Mouse (Mus musculus) midbrain, embryonic 10.5 days (tissue): Measurements from ENCODE around the gene Psme3. TPM values are rescaled to one million over a fixed set of nuclear protein-coding genes. Genes with fewer than 3 reads are reported as not detected.

Experiments used
- DNase-seq: peaks from one replicate; pipeline ENCODE4 v3.0.0-alpha.2; 2017; ENCODE audit warnings: low spot score
- H3K27ac ChIP-seq: fragments of 300-500 bp; sonication (generic); replicated peaks from 2 replicates; pipeline ENCODE4 v1.5.1; 2016; ENCODE audit warnings: mild to moderate bottlenecking
- H3K27me3 ChIP-seq: fragments of 300-500 bp; sonication (generic); 2 replicates; pipeline ENCODE4 v1.6.1; 2016; ENCODE audit warnings: low read depth, mild to moderate bottlenecking; ENCODE audit not compliant: poor library complexity, severe bottlenecking
- H3K36me3 ChIP-seq: fragments of 300-500 bp; sonication (generic); 2 replicates; pipeline ENCODE4 v1.6.1; 2016; ENCODE audit warnings: mild to moderate bottlenecking, moderate library complexity
- H3K4me1 ChIP-seq: fragments of 300-500 bp; sonication (generic); 2 replicates; pipeline ENCODE4 v1.6.1; 2016
- H3K4me3 ChIP-seq: fragments of 300-500 bp; sonication (generic); 2 replicates; pipeline ENCODE4 v1.5.1; 2016; ENCODE audit warnings: mild to moderate bottlenecking, moderate library complexity
- H3K9me3 ChIP-seq: fragments of 300-500 bp; sonication (generic); replicated peaks from 2 replicates; pipeline ENCODE4 v1.6.1; 2016; ENCODE audit warnings: mild to moderate bottlenecking
- WGBS: fragments of 180-500 bp; shearing (Covaris S2); methylation state at CpG from one replicate; pipeline ENCODE4 v1.1.7; 2016; 5-methylcytosine and 5-hydroxymethylcytosine counted together
- polyA plus RNA-seq: library from polyadenylated mRNA; unstranded; fragments of >200 nt; fragmentation: Nextera tagmentation; extraction: Ambion mirVana; gene quantifications from 2 replicates; pipeline ENCODE4 v1.2.1, GENCODE M21; 2016

Gene Psme3
- 181 and 194 TPM in 2 replicates for polyA plus RNA-seq

- peaks cover 34% of the 10 kb centered on the region for H3K36me3 ChIP-seq
- peak within 1 kb of the TSS; percentile 99 for H3K4me3 ChIP-seq
- WGBS = under 1% methylated on average over 62 of the region's 62 CpGs
- H3K9me3 ChIP-seq = no peaks in the 10 kb centered on the region
- H3K27me3 ChIP-seq = no peaks in the 10 kb centered on the region
- peaks cover 21% of the 10 kb centered on the region for H3K4me1 ChIP-seq
- H3K27ac ChIP-seq = peak within 1 kb of the TSS; percentile 90
- DNase-seq = peak; percentile 96
These were observed at the start of gene Psme3 for GRCm38 (mm10) chr11:101315665-101316500. Psme3 (plus strand) TSS chr11:101316213.

- H3K4me3 ChIP-seq = no peak overlapping the region
These were observed 46.4 kb upstream of the Psme3 start for GRCm38 (mm10) chr11:101269577-101270116.

GRCm38 (mm10) chr11:101272446-101272845, 43.6 kb upstream of the Psme3 start:
- Histone ChIP-seq H3K4me3 (no peak overlapping the region), H3K36me3 (peaks cover 15% of the 10 kb centered on the region), H3K4me1 (peaks cover 33% of the 10 kb centered on the region), H3K9me3 (no peaks in the 10 kb centered on the region), H3K27me3 (peaks cover 42% of the 10 kb centered on the region), H3K27ac (no peak overlapping the region)
- WGBS = 85% methylated on average over 3 of the region's 3 CpGs
- no peak for DNase-seq

More at GRCm38 (mm10) chr11:101269577-101270116, 46.4 kb upstream of the Psme3 start:
- no peaks in the 10 kb centered on the region for H3K9me3 ChIP-seq
- WGBS = 32% methylated on average over 10 of the region's 10 CpGs
- no peaks in the 10 kb centered on the region for H3K36me3 ChIP-seq
- H3K27me3 ChIP-seq = peaks cover 45% of the 10 kb centered on the region
- 0 out of 2 replicates have a peak overlapping the region, but pooled peaks have one; percentile 1 for H3K27ac ChIP-seq
- DNase-seq = peak; percentile 26
- peaks cover 27% of the 10 kb centered on the region for H3K4me1 ChIP-seq

- H3K36me3 ChIP-seq = peaks cover 16% of the 10 kb centered on the region
- no peaks in the 10 kb centered on the region for H3K9me3 ChIP-seq
- WGBS = 83% methylated on average over 4 of the region's 4 CpGs
- H3K4me3 ChIP-seq = peak overlapping the region; percentile 18; the same call in 1 of the 2 replicates
- no peak for DNase-seq
- H3K4me1 ChIP-seq = peaks cover 38% of the 10 kb centered on the region
- H3K27ac ChIP-seq = no peak overlapping the region
- H3K27me3 ChIP-seq = peaks cover 36% of the 10 kb centered on the region
These were observed 40.7 kb upstream of the Psme3 start for GRCm38 (mm10) chr11:101275309-101275708.

- Histone ChIP-seq H3K4me3 (peak overlapping the region; percentile 88), H3K27ac (peak overlapping the region; percentile 33), H3K4me1 (peaks cover 38% of the 10 kb centered on the region), H3K27me3 (peaks cover 43% of the 10 kb centered on the region), H3K36me3 (peaks cover 16% of the 10 kb centered on the region), H3K9me3 (no peaks in the 10 kb centered on the region)
- DNase-seq = peak; percentile 20
- WGBS = 29% methylated on average over 27 of the region's 27 CpGs
These were observed 39.5 kb upstream of the Psme3 start for GRCm38 (mm10) chr11:101276319-101277070.

- peak overlapping the region; percentile 88 for H3K27ac ChIP-seq
- peaks cover 38% of the 10 kb centered on the region for H3K4me1 ChIP-seq
- 79% methylated on average over 12 of the region's 12 CpGs for WGBS
- DNase-seq = no peak
- peak overlapping the region; percentile 88 for H3K4me3 ChIP-seq
- H3K27me3 ChIP-seq = peaks cover 43% of the 10 kb centered on the region
- H3K9me3 ChIP-seq = no peaks in the 10 kb centered on the region
- peaks cover 16% of the 10 kb centered on the region for H3K36me3 ChIP-seq
These were observed 38.4 kb upstream of the Psme3 start for GRCm38 (mm10) chr11:101277381-101278222.

DNA sequence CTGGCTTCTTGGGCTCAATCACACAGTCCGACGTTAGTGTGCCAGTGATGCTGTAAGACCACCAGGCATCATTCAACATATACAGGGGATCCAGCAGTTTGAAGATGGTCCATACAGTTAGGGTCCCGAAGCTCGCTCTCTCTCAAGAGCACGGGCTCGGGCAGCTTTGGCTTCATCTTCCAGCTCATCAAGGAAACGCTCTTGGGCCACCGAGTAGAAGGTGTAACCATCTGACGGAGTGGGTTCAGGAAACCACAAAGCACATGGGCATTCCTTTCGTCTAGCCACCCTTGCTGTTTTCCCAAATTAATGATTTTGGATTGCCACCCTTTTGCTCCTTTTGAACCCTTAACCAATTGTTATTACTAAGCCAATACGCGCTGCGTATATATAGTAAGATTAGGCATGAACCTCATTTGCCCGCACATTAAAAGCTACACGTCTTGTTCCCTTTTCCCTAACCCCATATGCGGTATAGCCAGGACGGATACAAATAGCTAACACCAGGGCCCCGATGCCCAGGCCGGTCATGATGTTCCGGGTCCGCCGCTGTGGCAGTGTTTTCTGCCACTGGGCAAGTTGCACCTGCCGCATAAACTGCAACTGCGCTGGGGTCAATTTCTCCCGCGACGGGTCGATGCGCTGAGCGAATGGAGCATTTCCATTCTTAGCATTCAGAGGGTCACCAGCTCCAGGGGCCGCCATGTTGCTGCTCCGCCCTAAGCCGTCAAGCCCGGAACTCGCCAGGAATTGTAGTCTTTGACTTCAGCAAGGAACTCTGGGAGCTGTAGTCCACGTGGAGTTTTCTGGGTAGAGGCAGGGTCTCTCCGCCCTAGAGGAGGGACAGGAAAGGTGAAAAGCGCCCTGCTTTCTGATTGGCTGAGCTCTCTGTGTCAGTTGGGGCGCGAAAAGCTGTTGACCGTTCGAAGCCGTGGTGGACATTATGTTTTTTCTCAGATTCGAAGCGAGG, 37.5 kb upstream of the Psme3 start, which contains the start of the genes Cntd1 and Coa3:
Gene Cntd1 (plus strand): TSS at position 790 of the 970 bp plus-strand sequence.
Gene Coa3 (minus strand): TSS at position 892 of the 970 bp plus-strand sequence.
- Histone ChIP-seq H3K27me3 (peaks cover 43% of the 10 kb centered on the region), H3K4me3 (peak within 1 kb of the TSS; percentile 88), H3K4me1 (peaks cover 47% of the 10 kb centered on the region), H3K36me3 (peaks cover 16% of the 10 kb centered on the region), H3K9me3 (no peaks in the 10 kb centered on the region), H3K27ac (peak within 1 kb of the TSS; percentile 88)
- DNase-seq = peak; percentile 90
- WGBS = 10% methylated on average over 45 of the region's 45 CpGs

- 58% methylated on average over 14 of the region's 14 CpGs for WGBS
These were observed 36.8 kb upstream of the Psme3 start for GRCm38 (mm10) chr11:101279193-101279569.

DNA sequence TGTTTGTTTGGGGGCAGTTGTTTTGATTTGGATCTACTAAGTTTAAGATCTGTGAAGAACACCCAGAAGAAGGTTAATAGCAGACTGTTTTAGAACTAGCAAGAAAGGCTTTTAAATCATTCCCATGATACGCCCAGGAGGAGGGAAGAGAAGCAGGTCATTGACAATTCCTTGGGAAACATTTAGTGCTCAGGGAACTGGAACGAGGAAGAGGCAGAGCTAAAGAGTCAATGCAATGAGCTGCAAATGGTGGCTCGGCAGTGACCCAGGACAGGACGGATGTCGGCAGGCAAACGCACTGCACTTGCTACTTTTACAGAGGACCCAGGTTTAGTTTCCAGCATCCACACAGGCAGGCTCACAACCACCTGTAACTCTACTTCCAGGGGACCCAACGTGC, 35.2 kb upstream of the Psme3 start:
- DNase-seq = no peak
- Histone ChIP-seq H3K27me3 (peaks cover 34% of the 10 kb centered on the region), H3K9me3 (no peaks in the 10 kb centered on the region), H3K27ac (no peak overlapping the region), H3K4me3 (no peak overlapping the region), H3K36me3 (peaks cover 20% of the 10 kb centered on the region), H3K4me1 (peaks cover 45% of the 10 kb centered on the region)
- WGBS = 53% methylated on average over 7 of the region's 7 CpGs

More at GRCm38 (mm10) chr11:101279193-101279569, 36.8 kb upstream of the Psme3 start:
- Histone ChIP-seq H3K4me1 (peaks cover 50% of the 10 kb centered on the region), H3K27me3 (peaks cover 43% of the 10 kb centered on the region), H3K4me3 (peak overlapping the region; percentile 88), H3K27ac (peak overlapping the region; percentile 88), H3K9me3 (no peaks in the 10 kb centered on the region), H3K36me3 (peaks cover 16% of the 10 kb centered on the region)
- no peak for DNase-seq

- 31% methylated on average over 5 of the region's 5 CpGs for WGBS
- Histone ChIP-seq H3K27ac (no peak overlapping the region), H3K9me3 (no peaks in the 10 kb centered on the region)
These were observed 33.1 kb upstream of the Psme3 start for GRCm38 (mm10) chr11:101282896-101283295.

GRCm38 (mm10) chr11:101283805-101284204, 32.2 kb upstream of the Psme3 start:
- peaks cover 17% of the 10 kb centered on the region for H3K27me3 ChIP-seq
- DNase-seq = no peak
- no peaks in the 10 kb centered on the region for H3K9me3 ChIP-seq
- H3K36me3 ChIP-seq = peaks cover 32% of the 10 kb centered on the region
- H3K4me1 ChIP-seq = peaks cover 20% of the 10 kb centered on the region
- no peak overlapping the region for H3K4me3 ChIP-seq
- H3K27ac ChIP-seq = no peak overlapping the region
- 73% methylated on average over 4 of the region's 4 CpGs for WGBS

More at GRCm38 (mm10) chr11:101282896-101283295, 33.1 kb upstream of the Psme3 start:
- H3K36me3 ChIP-seq = peaks cover 24% of the 10 kb centered on the region
- DNase-seq = no peak
- H3K4me1 ChIP-seq = peaks cover 24% of the 10 kb centered on the region
- H3K27me3 ChIP-seq = peaks cover 17% of the 10 kb centered on the region
- H3K4me3 ChIP-seq = no peak overlapping the region
